11 mouse cellular contexts compared by ENCODE assay signal in genomic region chr7:65430401-65430800, GRCm38 (mm10).
DNase-seq lines count a peak whose midpoint lies in the region; ATAC-seq and TF ChIP-seq lines count a peak whose summit lies in the region.
"Had no signal": no experiment of that assay in that cellular context is flagged by ENCODE, and none has a peak within 500 bp of the region (broad histone marks: within the 10 kb centered on the region; RNA-seq: fewer than 3 reads in every experiment).

No protein-coding gene starts in this region.

- no peak for TF ChIP-seq EP300 in liver, postnatal 0 days (IDR thresholded peaks at IDR 0.05; ENCODE audit: low read depth)

- WGBS in lung, adult 2 months = 41% methylated on average over 8 of the region's 8 CpGs
- WGBS in liver, postnatal 0 days (ENCODE audit: insufficient replicate concordance) = 33% methylated on average over 8 of the region's 8 CpGs

- DNase-seq in left cerebral cortex, adult 2 months (ENCODE audit: extremely low spot score in 1 of 2, low spot score in 2 of 2) = no peak
- no peak for DNase-seq in left cerebral cortex, adult 9 months (ENCODE audit: low spot score in 2 of 2)
- DNase-seq in embryo, embryonic 10.5 days (ENCODE audit: low spot score) = peak; percentile 52
- DNase-seq in lung, adult 2 months = peak; percentile 51
- DNase-seq in right cerebral cortex, postnatal 25 days = no peak
- no peak for DNase-seq in thymus, adult 18-20 months
- no peak for DNase-seq in liver, postnatal 0 days
- DNase-seq: spleen, adult 18-20 months had no signal

- H3K36me3 ChIP-seq in liver, postnatal 0 days (replicated peaks; ENCODE audit: insufficient read depth, low read length) = no peaks in the 10 kb centered on the region
- H3K36me3 ChIP-seq: forebrain, embryonic 15.5 days had no signal

- no peak for TF ChIP-seq POLR2A in lung, adult 2 months (IDR thresholded peaks at IDR 0.05; ENCODE audit: borderline replicate concordance, extremely low read depth, low read depth, low read length)

- H3K9ac ChIP-seq in liver, postnatal 0 days (replicated peaks) = no peak overlapping the region
- H3K9ac ChIP-seq: forebrain, embryonic 15.5 days; liver, embryonic 14.5 days had no signal

- intact Hi-C loops in left cerebral cortex, adult 2 months (cut with DNase I) = no loop called here

- no peak for ATAC-seq in liver, postnatal 0 days
- ATAC-seq: forebrain, embryonic 15.5 days; midbrain, embryonic 16.5 days had no signal

- no peak overlapping the region for H3K4me3 ChIP-seq in left cerebral cortex, adult 2 months
- H3K4me3 ChIP-seq in lung, adult 2 months (replicated peaks; ENCODE audit: extremely low read depth, low read depth, low read length) = no peak overlapping the region
- H3K4me3 ChIP-seq in liver, postnatal 0 days (ENCODE audit: low read depth, low read length) = no peak overlapping the region
- H3K4me3 ChIP-seq: forebrain, embryonic 15.5 days had no signal

- no peaks in the 10 kb centered on the region for H3K9me3 ChIP-seq in liver, postnatal 0 days (ENCODE audit: low read length)
- H3K9me3 ChIP-seq: forebrain, embryonic 15.5 days had no signal

- no peaks in the 10 kb centered on the region for H3K27me3 ChIP-seq in liver, postnatal 0 days (ENCODE audit: insufficient read depth, low read length)
- H3K27me3 ChIP-seq: forebrain, embryonic 15.5 days had no signal

- peak overlapping the region; percentile 16; the same call in 1 of the 2 replicates for H3K27ac ChIP-seq in left cerebral cortex, adult 2 months
- H3K27ac ChIP-seq in liver, postnatal 0 days (ENCODE audit: low read depth) = no peak overlapping the region
- H3K27ac ChIP-seq: forebrain, embryonic 15.5 days; liver, embryonic 14.5 days had no signal

- peaks cover 2% of the 10 kb centered on the region for H3K4me1 ChIP-seq in lung, adult 2 months (ENCODE audit: control insufficient read depth, insufficient read depth, low read length)
- H3K4me1 ChIP-seq in liver, postnatal 0 days (ENCODE audit: insufficient read depth) = no peaks in the 10 kb centered on the region
- H3K4me1 ChIP-seq: forebrain, embryonic 15.5 days had no signal

- no peak for TF ChIP-seq CTCF in left cerebral cortex, adult 2 months (IDR thresholded peaks at IDR 0.05)
- no peak for TF ChIP-seq CTCF in lung, adult 2 months (IDR thresholded peaks at IDR 0.05; ENCODE audit: insufficient read depth, low read length)
- TF ChIP-seq CTCF in liver, postnatal 0 days (IDR thresholded peaks at IDR 0.05; ENCODE audit: low read depth) = no peak

- no peak overlapping the region for H3K4me2 ChIP-seq in liver, postnatal 0 days (ENCODE audit: low read depth, low read length)
- H3K4me2 ChIP-seq: forebrain, embryonic 15.5 days had no signal

Comparison
In these comparisons a context has a peak if more than half of its experiments do, and no peak if none do; other contexts are left out.
1. DNase-seq: peak in embryo, embryonic 10.5 days (single experiment) and lung, adult 2 months (single experiment); none in left cerebral cortex, adult 2 months (0 of 2), left cerebral cortex, adult 9 months (0 of 2), right cerebral cortex, postnatal 25 days (single experiment), thymus, adult 18-20 months (0 of 2) and liver, postnatal 0 days (single experiment).